Comparison of ENCODE assay signal across 9 mouse cellular contexts in genomic region chr2:26341510-26341981, GRCm38 (mm10). TPM values are rescaled to one million over a fixed set of nuclear protein-coding genes. Genes with fewer than 3 reads are reported as not detected.
DNase-seq lines count a peak whose midpoint lies in the region; ATAC-seq and TF ChIP-seq lines count a peak whose summit lies in the region.
"Had no signal": no experiment of that assay in that cellular context is flagged by ENCODE, and none has a peak within 500 bp of the region (broad histone marks: within the 10 kb centered on the region; RNA-seq: fewer than 3 reads in every experiment).

No protein-coding gene starts in this region.

- H3K9ac ChIP-seq in forebrain, embryonic 11.5 days (ENCODE audit: low read length) = no peak overlapping the region
- H3K9ac ChIP-seq in limb, embryonic 12.5 days (replicated peaks) = no peak overlapping the region
- H3K9ac ChIP-seq in intestine, embryonic 14.5 days (ENCODE audit: low read length) = no peak overlapping the region

- H3ac ChIP-seq in myocyte (ENCODE audit: control insufficient read depth, insufficient read length) = no peak overlapping the region

- H3K27ac ChIP-seq in forebrain, embryonic 10.5 days = 0 out of 2 replicates have a peak overlapping the region, but pooled peaks have one; percentile 35
- H3K27ac ChIP-seq in forebrain, embryonic 11.5 days (ENCODE audit: low read depth, low read length) = no peak overlapping the region
- peak overlapping the region; percentile 53; the same call in 1 of the 2 replicates for H3K27ac ChIP-seq in limb, embryonic 12.5 days
- H3K27ac ChIP-seq in limb, embryonic 10.5 days = no peak overlapping the region
- H3K27ac ChIP-seq in intestine, embryonic 14.5 days (ENCODE audit: low read depth) = peak overlapping the region; percentile 70

- TF ChIP-seq POLR2A in myocyte (IDR thresholded peaks at IDR 0.05; ENCODE audit: insufficient read length, low read depth) = no peak

- H3K9me3 ChIP-seq in forebrain, embryonic 10.5 days = no peaks in the 10 kb centered on the region
- H3K9me3 ChIP-seq in forebrain, embryonic 11.5 days (ENCODE audit: control insufficient read depth, low read length) = no peaks in the 10 kb centered on the region
- no peaks in the 10 kb centered on the region for H3K9me3 ChIP-seq in limb, embryonic 12.5 days
- H3K9me3 ChIP-seq in limb, embryonic 10.5 days (replicated peaks) = no peaks in the 10 kb centered on the region
- H3K9me3 ChIP-seq in intestine, embryonic 14.5 days (ENCODE audit: control insufficient read depth, low read length) = no peaks in the 10 kb centered on the region

- no peak overlapping the region for H3K4me2 ChIP-seq in forebrain, embryonic 11.5 days (ENCODE audit: low read depth, low read length, severe bottlenecking)
- H3K4me2 ChIP-seq in limb, embryonic 12.5 days = no peak overlapping the region
- H3K4me2 ChIP-seq in intestine, embryonic 14.5 days (ENCODE audit: low read length) = no peak overlapping the region
- H3K4me2 ChIP-seq in myocyte (ENCODE audit: low read depth) = peak overlapping the region; percentile 38

- H3K27me3 ChIP-seq in forebrain, embryonic 10.5 days (ENCODE audit: poor library complexity, severe bottlenecking) = no peaks in the 10 kb centered on the region
- H3K27me3 ChIP-seq in forebrain, embryonic 11.5 days (ENCODE audit: control insufficient read depth, insufficient read depth, low read length) = no peaks in the 10 kb centered on the region
- no peaks in the 10 kb centered on the region for H3K27me3 ChIP-seq in limb, embryonic 12.5 days
- H3K27me3 ChIP-seq in limb, embryonic 10.5 days (ENCODE audit: low read depth, poor library complexity, severe bottlenecking) = no peaks in the 10 kb centered on the region
- H3K27me3 ChIP-seq in intestine, embryonic 14.5 days (replicated peaks; ENCODE audit: control insufficient read depth, insufficient read depth, low read length) = no peaks in the 10 kb centered on the region
- no peaks in the 10 kb centered on the region for H3K27me3 ChIP-seq in myocyte (ENCODE audit: control insufficient read depth, insufficient read depth, insufficient read length)

- no peaks in the 10 kb centered on the region for H3K79me2 ChIP-seq in myocyte (ENCODE audit: control insufficient read depth, insufficient read depth)

- ATAC-seq in forebrain, embryonic 11.5 days (replicated peaks; ENCODE audit: low FRiP score) = no peak
- no peak for ATAC-seq in limb, embryonic 12.5 days (ENCODE audit: insufficient number of reproducible peaks, insufficient read depth, low FRiP score, low TSS enrichment, low read depth)
- ATAC-seq in intestine, embryonic 14.5 days (replicated peaks; ENCODE audit: low FRiP score, low TSS enrichment, low read depth) = 0 out of 2 replicates have a peak, but pooled peaks have one; percentile 11

- H3K36me3 ChIP-seq in forebrain, embryonic 10.5 days (replicated peaks) = peaks cover 83% of the 10 kb centered on the region
- peaks cover 3% of the 10 kb centered on the region; the same call in 1 of the 2 replicates for H3K36me3 ChIP-seq in forebrain, embryonic 11.5 days (ENCODE audit: control insufficient read depth, insufficient read depth, low read length)
- peaks cover 83% of the 10 kb centered on the region for H3K36me3 ChIP-seq in limb, embryonic 12.5 days
- H3K36me3 ChIP-seq in limb, embryonic 10.5 days = peaks cover 83% of the 10 kb centered on the region
- peaks cover 65% of the 10 kb centered on the region for H3K36me3 ChIP-seq in intestine, embryonic 14.5 days (ENCODE audit: control insufficient read depth, insufficient read depth, low read length)
- H3K36me3 ChIP-seq in myocyte (ENCODE audit: control insufficient read depth, insufficient read depth) = no peaks in the 10 kb centered on the region

- no peak for DNase-seq in forebrain, embryonic 10.5 days (ENCODE audit: extremely low spot score, low spot score)
- no peak for DNase-seq in forebrain, embryonic 11.5 days (ENCODE audit: low spot score)
- no peak for DNase-seq in limb, embryonic 10.5 days (ENCODE audit: low spot score)
- DNase-seq in intestine, embryonic 14.5 days (ENCODE audit: low spot score) = no peak
- no peak for DNase-seq in adrenal gland, postnatal 36 days
- no peak for DNase-seq in adrenal gland, adult 8-10 months

- no peak overlapping the region for H3K4me3 ChIP-seq in forebrain, embryonic 10.5 days
- H3K4me3 ChIP-seq in forebrain, embryonic 11.5 days (ENCODE audit: low read depth, low read length) = no peak overlapping the region
- H3K4me3 ChIP-seq in limb, embryonic 12.5 days (replicated peaks) = no peak overlapping the region
- no peak overlapping the region for H3K4me3 ChIP-seq in limb, embryonic 10.5 days
- H3K4me3 ChIP-seq in intestine, embryonic 14.5 days (ENCODE audit: low read depth, low read length) = no peak overlapping the region
- no peak overlapping the region for H3K4me3 ChIP-seq in myocyte

- 94% methylated on average over 2 of the region's 2 CpGs for WGBS in forebrain, embryonic 10.5 days
- 85% methylated on average over 2 of the region's 2 CpGs for WGBS in forebrain, embryonic 11.5 days
- 90% methylated on average over 2 of the region's 2 CpGs for WGBS in limb, embryonic 12.5 days
- 91% methylated on average over 2 of the region's 2 CpGs for WGBS in limb, embryonic 10.5 days
- 81% methylated on average over 2 of the region's 2 CpGs for WGBS in intestine, embryonic 14.5 days

- no peaks in the 10 kb centered on the region for H3K4me1 ChIP-seq in forebrain, embryonic 10.5 days
- no peaks in the 10 kb centered on the region for H3K4me1 ChIP-seq in forebrain, embryonic 11.5 days (replicated peaks; ENCODE audit: control insufficient read depth, insufficient read depth, low read length)
- H3K4me1 ChIP-seq in limb, embryonic 12.5 days (replicated peaks) = 0 out of 2 replicates have a peak, but pooled peaks cover 5% of the 10 kb centered on the region
- H3K4me1 ChIP-seq in limb, embryonic 10.5 days = no peaks in the 10 kb centered on the region
- H3K4me1 ChIP-seq in intestine, embryonic 14.5 days (replicated peaks; ENCODE audit: control insufficient read depth, insufficient read depth, low read length) = peaks cover 18% of the 10 kb centered on the region

TF ChIP-seq in myocyte, 11 proteins besides CTCF, POLR2A, EP300 and RAD21 (continues in another document):
- TF ChIP-seq REST (IDR thresholded peaks at IDR 0.05; ENCODE audit: insufficient read depth, insufficient read length) (no peak), SRF (IDR thresholded peaks at IDR 0.05; ENCODE audit: control insufficient read depth, insufficient read length, low read depth) (no peak)

RNA-seq across cellular contexts. Expression of gene Dnlz, which starts 10.4 kb away (rescaled TPM):
- polyA plus RNA-seq in forebrain, embryonic 10.5 days (2016; fragmentation: Nextera tagmentation; extraction: Ambion mirVana) = 33.8 and 37.2 TPM in 2 replicates
- polyA plus RNA-seq in forebrain, embryonic 11.5 days (2014; fragmentation: Nextera tagmentation; extraction: Ambion mirVana) = 38.2 and 40.2 TPM in 2 replicates
- 32.2 and 32.5 TPM in 2 replicates for polyA plus RNA-seq in limb, embryonic 12.5 days (2016; fragmentation: Nextera tagmentation; extraction: Ambion mirVana)
- 33.9 and 36.8 TPM in 2 replicates for polyA plus RNA-seq in limb, embryonic 10.5 days (2016; fragmentation: Nextera tagmentation; extraction: Ambion mirVana)
- polyA plus RNA-seq in intestine, embryonic 14.5 days (2014; fragmentation: Nextera tagmentation; extraction: Ambion mirVana) = 25.4 and 29.2 TPM in 2 replicates
- polyA plus RNA-seq in myocyte (2012; fragmentation: generic; extraction: Trizol) = 28.4 TPM
- total RNA-seq in adrenal gland, postnatal 36 days (2021) = 10 to 100 TPM; 22.2 to 22.9 TPM
- total RNA-seq in adrenal gland, adult 8-10 months (2022) = 10 to 100 TPM; 21.0 to 23.8 (median 21.9) TPM

RNA-seq across cellular contexts. Expression of gene Card9, which starts 19.2 kb away (rescaled TPM):
- 1.00 and 1.2 TPM in 2 replicates for polyA plus RNA-seq in forebrain, embryonic 10.5 days (2016; fragmentation: Nextera tagmentation; extraction: Ambion mirVana)
- 0.96 and 1.8 TPM in 2 replicates for polyA plus RNA-seq in forebrain, embryonic 11.5 days (2014; fragmentation: Nextera tagmentation; extraction: Ambion mirVana)
- 0.50 and 0.51 TPM in 2 replicates for polyA plus RNA-seq in limb, embryonic 12.5 days (2016; fragmentation: Nextera tagmentation; extraction: Ambion mirVana)
- 0.49 and 0.54 TPM in 2 replicates for polyA plus RNA-seq in limb, embryonic 10.5 days (2016; fragmentation: Nextera tagmentation; extraction: Ambion mirVana)
- polyA plus RNA-seq in intestine, embryonic 14.5 days (2014; fragmentation: Nextera tagmentation; extraction: Ambion mirVana) = 1.0 and 1.1 TPM in 2 replicates
- 0.84 TPM for polyA plus RNA-seq in myocyte (2012; fragmentation: generic; extraction: Trizol)
- total RNA-seq in adrenal gland, postnatal 36 days (2021) = 1 to 10 TPM; 1.3 to 1.9 TPM
- 1 to 10 TPM; 1.1 to 3.4 (median 2.2) TPM for total RNA-seq in adrenal gland, adult 8-10 months (2022)

RNA-seq across cellular contexts. Expression of gene Gpsm1, which starts 26.2 kb away (rescaled TPM):
- polyA plus RNA-seq in forebrain, embryonic 10.5 days (2016; fragmentation: Nextera tagmentation; extraction: Ambion mirVana) = 77.9 and 78.0 TPM in 2 replicates
- 61.1 and 63.3 TPM in 2 replicates for polyA plus RNA-seq in forebrain, embryonic 11.5 days (2014; fragmentation: Nextera tagmentation; extraction: Ambion mirVana)
- 73.4 and 74.1 TPM in 2 replicates for polyA plus RNA-seq in limb, embryonic 12.5 days (2016; fragmentation: Nextera tagmentation; extraction: Ambion mirVana)
- polyA plus RNA-seq in limb, embryonic 10.5 days (2016; fragmentation: Nextera tagmentation; extraction: Ambion mirVana) = 83.6 and 91.4 TPM in 2 replicates
- polyA plus RNA-seq in intestine, embryonic 14.5 days (2014; fragmentation: Nextera tagmentation; extraction: Ambion mirVana) = 23.4 and 26.7 TPM in 2 replicates
- polyA plus RNA-seq in myocyte (2012; fragmentation: generic; extraction: Trizol) = 11.7 TPM
- total RNA-seq in adrenal gland, postnatal 36 days (2021) = 10 to 100 TPM; 14.5 to 14.7 TPM
- 10 to 100 TPM; 10.7 to 41.6 (median 24.6) TPM for total RNA-seq in adrenal gland, adult 8-10 months (2022)

RNA-seq across cellular contexts. Expression of gene Snapc4, which starts 38.9 kb away (rescaled TPM):
- 37.8 and 38.9 TPM in 2 replicates for polyA plus RNA-seq in forebrain, embryonic 10.5 days (2016; fragmentation: Nextera tagmentation; extraction: Ambion mirVana)
- polyA plus RNA-seq in forebrain, embryonic 11.5 days (2014; fragmentation: Nextera tagmentation; extraction: Ambion mirVana) = 35.5 and 40.6 TPM in 2 replicates
- polyA plus RNA-seq in limb, embryonic 12.5 days (2016; fragmentation: Nextera tagmentation; extraction: Ambion mirVana) = 36.7 and 39.4 TPM in 2 replicates
- polyA plus RNA-seq in limb, embryonic 10.5 days (2016; fragmentation: Nextera tagmentation; extraction: Ambion mirVana) = 41.4 and 42.1 TPM in 2 replicates
- 30.4 and 31.1 TPM in 2 replicates for polyA plus RNA-seq in intestine, embryonic 14.5 days (2014; fragmentation: Nextera tagmentation; extraction: Ambion mirVana)
- 11.0 TPM for polyA plus RNA-seq in myocyte (2012; fragmentation: generic; extraction: Trizol)
- total RNA-seq in adrenal gland, postnatal 36 days (2021) = 10 to 100 TPM; 24.7 to 34.4 TPM
- 10 to 100 TPM; 24.7 to 68.1 (median 42.8) TPM for total RNA-seq in adrenal gland, adult 8-10 months (2022)

RNA-seq across cellular contexts. Expression of gene Ccdc187, which starts 47.2 kb away (rescaled TPM):
- polyA plus RNA-seq in forebrain, embryonic 10.5 days (2016; fragmentation: Nextera tagmentation; extraction: Ambion mirVana) = 0.05 and 0.07 TPM in 2 replicates
- polyA plus RNA-seq in forebrain, embryonic 11.5 days (2014; fragmentation: Nextera tagmentation; extraction: Ambion mirVana) = 0.05 and 0.19 TPM in 2 replicates
- not detected in 2 replicates for polyA plus RNA-seq in limb, embryonic 12.5 days (2016; fragmentation: Nextera tagmentation; extraction: Ambion mirVana)
- 0.01 TPM in 1 of 2 replicates, not detected in the other for polyA plus RNA-seq in limb, embryonic 10.5 days (2016; fragmentation: Nextera tagmentation; extraction: Ambion mirVana)
- 0.50 and 0.51 TPM in 2 replicates for polyA plus RNA-seq in intestine, embryonic 14.5 days (2014; fragmentation: Nextera tagmentation; extraction: Ambion mirVana)
- 0.01 TPM for polyA plus RNA-seq in myocyte (2012; fragmentation: generic; extraction: Trizol)
- under 1 TPM; 0.36 to 0.46 TPM for total RNA-seq in adrenal gland, postnatal 36 days (2021)
- 1 to 10 TPM in 3 of 4 experiments, under 1 TPM in 1; 0.32 to 4.1 (median 2.2) TPM for total RNA-seq in adrenal gland, adult 8-10 months (2022)
- total RNA-seq: gastrocnemius, adult 8-10 months had no signal

Comparison
In these comparisons a context has a peak if more than half of its experiments do, and no peak if none do; other contexts are left out.
1. H3K27ac ChIP-seq: peak in forebrain, embryonic 10.5 days (single experiment), limb, embryonic 12.5 days (single experiment) and intestine, embryonic 14.5 days (single experiment); none in forebrain, embryonic 11.5 days (single experiment) and limb, embryonic 10.5 days (single experiment).